Mouse (Mus musculus) embryonic facial prominence, embryonic 11.5 days (tissue): ENCODE results near the gene Ccdc30. TPM values are rescaled to one million over a fixed set of nuclear protein-coding genes. Genes with fewer than 3 reads are reported as not detected.
A peak's percentile ranks its signal among the peaks of the same experiment; 100 is the strongest.

Experiments
- ATAC-seq: fragments of 200-750 bp; cut with Nextera tagmentation; replicated peaks from 2 replicates; pipeline ENCODE4 v1.8.0; 2017; ENCODE audit warnings: low read depth; ENCODE audit not compliant: insufficient number of reproducible peaks, low FRiP score, low TSS enrichment
- DNase-seq: peaks from one replicate; pipeline ENCODE4 v3.0.0-alpha.2; 2015; ENCODE audit warnings: low spot score
- H3K27ac ChIP-seq: fragments of 300-500 bp; sonication (generic); replicated peaks from 2 replicates; pipeline ENCODE4 v1.5.1; 2014; ENCODE audit warnings: mild to moderate bottlenecking, low read depth, low read length, control low read depth
- H3K27me3 ChIP-seq: fragments of 300-500 bp; sonication (generic); 2 replicates; pipeline ENCODE4 v1.6.1; 2014; ENCODE audit warnings: mild to moderate bottlenecking, low read length, moderate library complexity, mixed read lengths; ENCODE audit not compliant: control insufficient read depth, insufficient read depth
- H3K36me3 ChIP-seq: fragments of 300-500 bp; sonication (generic); replicated peaks from 2 replicates; pipeline ENCODE4 v1.6.1; 2014; ENCODE audit warnings: low read depth, mild to moderate bottlenecking, low read length, moderate library complexity, mixed read lengths; ENCODE audit not compliant: control insufficient read depth, insufficient read depth
- H3K4me1 ChIP-seq: fragments of 300-500 bp; sonication (generic); 2 replicates; pipeline ENCODE4 v1.6.1; 2014; ENCODE audit warnings: low read length, mixed read lengths; ENCODE audit not compliant: control insufficient read depth, insufficient read depth
- H3K4me2 ChIP-seq: fragments of 300-500 bp; sonication (generic); 2 replicates; pipeline ENCODE4 v1.6.1; 2014; ENCODE audit warnings: low read depth, mild to moderate bottlenecking, control low read depth, low read length, moderate library complexity
- H3K4me3 ChIP-seq: fragments of 300-500 bp; sonication (generic); 2 replicates; pipeline ENCODE4 v1.5.1; 2014; ENCODE audit warnings: low read depth, low read length, control low read depth
- H3K9ac ChIP-seq: fragments of 300-500 bp; sonication (generic); replicated peaks from 2 replicates; pipeline ENCODE4 v1.6.1; 2014; ENCODE audit warnings: mild to moderate bottlenecking, control low read depth, low read length
- H3K9me3 ChIP-seq: fragments of 300-500 bp; sonication (generic); replicated peaks from 2 replicates; pipeline ENCODE4 v1.6.1; 2016; ENCODE audit warnings: mild to moderate bottlenecking, low read length, inconsistent platforms, mixed read lengths; ENCODE audit not compliant: control insufficient read depth
- WGBS: fragments of 180-500 bp; shearing (Covaris S2); extraction: QIAGEN DNeasy Blood & Tissue Kit; methylation state at CpG from one replicate; pipeline ENCODE4 v1.1.7; 2014; 5-methylcytosine and 5-hydroxymethylcytosine counted together
- polyA plus RNA-seq: library from polyadenylated mRNA; unstranded; fragments of >200 nt; fragmentation: Nextera tagmentation; extraction: Ambion mirVana; gene quantifications from 2 replicates; pipeline ENCODE4 v1.2.1, GENCODE M21; 2014

Ccdc30 gene
- polyA plus RNA-seq: 6.7 and 7.7 TPM in 2 replicates

DNA sequence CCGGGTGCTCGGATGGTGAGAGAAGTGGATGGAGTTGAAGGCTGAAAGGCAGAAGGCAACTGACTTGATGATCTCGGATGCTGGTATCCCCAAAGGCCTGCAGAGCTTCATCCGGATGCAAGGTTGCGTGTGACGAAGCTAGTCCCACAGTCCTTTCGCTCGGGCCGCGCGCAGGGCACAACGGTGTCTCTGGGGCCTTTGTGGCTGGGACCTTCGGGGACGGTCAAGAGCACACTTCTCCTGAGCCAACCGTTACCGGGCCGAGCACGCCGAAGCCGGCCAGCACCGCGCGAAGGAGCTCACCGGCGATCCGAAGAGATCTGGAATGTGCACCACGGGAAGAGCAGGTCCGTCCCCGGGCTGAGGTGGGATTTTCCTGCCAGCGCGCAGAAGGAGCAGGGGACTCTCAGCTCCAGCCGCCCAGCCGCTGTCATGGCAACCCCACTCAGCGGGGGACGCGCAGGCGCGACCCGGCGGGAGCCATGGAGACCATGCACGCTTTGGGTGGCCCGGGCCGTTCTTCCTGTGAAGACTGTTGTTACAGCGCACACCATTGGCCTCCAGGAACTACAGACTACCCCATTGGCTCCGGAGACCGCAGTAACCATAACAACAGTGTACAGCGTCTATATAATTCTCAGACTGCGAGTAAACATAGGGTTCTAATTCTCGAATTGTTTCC is at the start of gene Ccdc30:
TSS of gene Ccdc30 (minus strand) at position 450 of the 682 bp plus-strand sequence.
- H3K27ac ChIP-seq: no peak within 1 kb of the TSS
- H3K9ac ChIP-seq: peak within 1 kb of the TSS; percentile 59

DNA sequence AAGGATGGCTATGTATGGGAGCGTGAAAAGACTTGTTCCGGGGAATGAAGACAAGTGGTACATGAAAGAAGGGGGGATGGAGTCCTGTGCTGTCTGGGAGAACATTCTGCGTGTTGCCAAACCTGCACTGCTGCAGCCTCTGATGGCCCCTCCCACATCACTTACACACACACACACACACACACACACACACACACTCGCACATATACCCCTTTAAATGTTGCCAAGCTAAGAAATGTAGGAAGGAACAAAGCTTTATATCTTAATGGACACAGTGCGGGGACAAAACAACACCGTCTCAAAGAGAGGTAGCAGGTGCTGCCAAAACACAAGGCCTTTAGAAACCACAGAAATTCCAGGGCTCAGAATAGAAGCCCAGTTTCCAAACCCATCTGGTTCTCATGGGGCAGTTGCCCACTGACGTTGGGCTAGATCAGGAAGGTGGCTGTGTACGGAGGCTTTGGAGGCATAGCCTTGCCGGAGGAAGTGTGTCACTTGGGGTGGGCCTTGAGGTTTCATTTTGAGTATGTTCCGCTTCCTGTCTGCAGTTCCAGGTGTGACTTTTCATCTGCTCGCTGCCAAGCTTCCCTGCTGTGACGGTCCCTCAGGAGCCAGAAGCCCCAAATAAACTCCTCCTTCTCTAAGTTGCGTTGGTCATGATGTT is 48.6 kb upstream of the Ccdc30 start:
- WGBS: 80% methylated on average over 13 of the region's 13 CpGs
- DNase-seq (no peak), ATAC-seq (no peak)
- H3K4me1 ChIP-seq: no peaks in the 10 kb centered on the region
- no peaks in the 10 kb centered on the region for H3K36me3 ChIP-seq
- no peak overlapping the region for H3K9ac ChIP-seq
- no peak overlapping the region for H3K4me3 ChIP-seq
- H3K27ac ChIP-seq: no peak overlapping the region
- no peak overlapping the region for H3K4me2 ChIP-seq
- H3K27me3 ChIP-seq: no peaks in the 10 kb centered on the region
- no peaks in the 10 kb centered on the region for H3K9me3 ChIP-seq

More for the DNA sequence above, at the start of gene Ccdc30:
- H3K4me3 ChIP-seq: peak within 1 kb of the TSS; percentile 44
- H3K4me1 ChIP-seq: no peaks in the 10 kb centered on the region
- H3K4me2 ChIP-seq: peak within 1 kb of the TSS; percentile 86
- ATAC-seq: peak; percentile 100
- DNase-seq: peak; percentile 96
- H3K27me3 ChIP-seq: no peaks in the 10 kb centered on the region
- H3K36me3 ChIP-seq: no peaks in the 10 kb centered on the region
- WGBS: under 1% methylated on average over 49 of the region's 49 CpGs
- no peaks in the 10 kb centered on the region for H3K9me3 ChIP-seq

DNA sequence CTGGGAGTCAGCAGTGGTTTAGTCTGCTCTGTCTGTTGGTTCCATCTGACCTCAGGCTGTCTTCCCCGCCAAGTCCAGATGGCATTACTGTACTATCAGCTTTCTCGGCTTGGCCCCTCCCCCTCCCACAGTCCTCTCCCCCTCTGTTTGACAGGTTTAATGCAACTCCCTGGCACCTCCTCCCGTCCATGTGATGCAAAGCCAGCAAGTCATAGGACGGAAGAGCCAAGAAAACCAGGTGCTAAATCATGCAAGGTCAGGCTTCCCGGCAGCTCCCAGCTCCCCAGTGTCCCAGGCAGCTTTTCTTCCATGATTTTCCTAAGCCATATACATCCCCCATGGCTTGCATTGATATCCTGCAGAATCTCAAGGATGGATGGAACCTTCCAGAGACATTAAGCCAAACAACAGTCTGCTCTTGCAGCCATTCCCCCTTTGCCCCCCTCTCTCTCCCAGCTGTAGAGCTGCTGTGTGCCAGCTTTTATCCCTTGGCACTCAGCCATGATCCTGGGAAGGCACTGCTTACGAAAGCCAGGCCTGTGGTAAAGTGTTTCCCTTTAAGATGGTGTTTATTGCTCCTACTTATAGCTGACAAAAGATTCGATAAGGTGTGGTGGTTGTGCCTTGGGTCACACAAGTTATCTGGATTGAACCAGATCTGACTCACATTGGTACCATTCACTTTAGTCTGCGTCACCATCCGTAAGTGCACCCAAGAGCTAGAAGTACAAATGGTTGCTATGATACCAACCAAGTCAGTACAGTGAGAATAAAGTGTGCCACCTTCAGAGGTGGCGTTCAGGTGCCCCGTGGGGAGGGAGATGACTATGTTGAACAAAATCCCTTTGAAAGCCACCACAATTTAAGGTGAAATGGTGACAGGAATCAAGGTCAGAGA is 47.8 kb upstream of the Ccdc30 start:
- Histone ChIP-seq H3K27me3 (no peaks in the 10 kb centered on the region), H3K4me1 (no peaks in the 10 kb centered on the region), H3K36me3 (no peaks in the 10 kb centered on the region), H3K27ac (no peak overlapping the region), H3K4me3 (no peak overlapping the region), H3K4me2 (no peak overlapping the region), H3K9me3 (no peaks in the 10 kb centered on the region), H3K9ac (no peak overlapping the region)
- no peak for ATAC-seq
- DNase-seq: peak; percentile 28
- 60% methylated on average over 11 of the region's 11 CpGs for WGBS

GRCm38 (mm10) chr4:119462457-119462856 is 47.1 kb upstream of the Ccdc30 start:
- Histone ChIP-seq H3K4me1 (no peaks in the 10 kb centered on the region), H3K4me3 (no peak overlapping the region), H3K4me2 (no peak overlapping the region), H3K27ac (no peak overlapping the region), H3K36me3 (no peaks in the 10 kb centered on the region), H3K9ac (no peak overlapping the region), H3K27me3 (no peaks in the 10 kb centered on the region), H3K9me3 (no peaks in the 10 kb centered on the region)
- WGBS: 88% methylated on average over 3 of the region's 3 CpGs
- ATAC-seq: no peak
- no peak for DNase-seq

- 49% methylated on average over 8 of the region's 8 CpGs for WGBS
- no peak overlapping the region for H3K27ac ChIP-seq
- no peak overlapping the region for H3K4me2 ChIP-seq
- DNase-seq (peak; percentile 30), ATAC-seq (peak; percentile 72; the same call in 1 of the 2 replicates)
- H3K9me3 ChIP-seq: no peaks in the 10 kb centered on the region
- H3K9ac ChIP-seq: no peak overlapping the region
- H3K4me1 ChIP-seq: no peaks in the 10 kb centered on the region
- H3K27me3 ChIP-seq: no peaks in the 10 kb centered on the region
- H3K4me3 ChIP-seq: no peak overlapping the region
- H3K36me3 ChIP-seq: no peaks in the 10 kb centered on the region
Observed at GRCm38 (mm10) chr4:119460728-119461141, 45.4 kb upstream of the Ccdc30 start.

DNA sequence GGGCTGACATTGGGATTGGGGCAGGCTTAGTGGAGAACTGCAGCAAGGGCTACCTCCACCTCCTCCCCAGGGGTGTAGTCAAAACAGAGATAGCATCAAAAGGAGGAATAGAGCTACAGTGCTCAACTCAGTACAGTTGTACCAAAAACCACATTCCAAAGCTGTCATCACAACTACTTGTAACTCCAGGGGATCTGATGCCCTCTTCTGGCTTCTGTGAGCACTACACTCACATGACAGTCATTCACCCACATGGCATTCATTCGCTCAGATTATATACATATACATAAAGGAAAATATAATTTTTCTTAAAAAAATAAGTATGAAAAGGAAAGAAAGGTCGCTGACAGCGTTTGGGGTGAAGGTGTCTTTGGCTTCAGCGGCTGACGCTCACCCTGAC is 45.0 kb upstream of the Ccdc30 start:
- Histone ChIP-seq H3K27me3 (no peaks in the 10 kb centered on the region), H3K9ac (no peak overlapping the region), H3K36me3 (no peaks in the 10 kb centered on the region), H3K4me1 (no peaks in the 10 kb centered on the region), H3K4me3 (no peak overlapping the region), H3K27ac (no peak overlapping the region), H3K4me2 (no peak overlapping the region), H3K9me3 (no peaks in the 10 kb centered on the region)
- 61% methylated on average over 5 of the region's 5 CpGs for WGBS
- ATAC-seq (no peak), DNase-seq (peak; percentile 47)

DNA sequence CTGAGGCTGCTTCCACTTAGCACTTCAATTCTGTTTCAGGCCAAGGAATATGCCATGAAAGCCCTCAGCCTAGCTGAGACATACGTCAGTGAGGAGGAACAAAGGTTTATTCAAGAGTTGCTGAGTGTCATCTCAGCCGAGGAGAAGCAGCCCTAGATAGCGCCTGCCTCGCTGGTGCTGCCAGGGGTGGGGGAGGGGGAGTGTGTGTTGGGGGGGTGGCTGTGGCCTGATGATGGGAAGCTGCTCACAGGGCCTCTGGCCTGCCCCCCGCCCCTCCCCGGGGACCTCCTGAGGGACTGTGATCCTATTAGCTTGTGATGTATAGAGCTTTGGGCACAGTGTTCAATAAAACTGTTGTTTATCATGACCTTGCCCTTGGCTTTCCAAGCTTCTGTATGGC is 38.2 kb upstream of the Ccdc30 start:
- Histone ChIP-seq H3K4me3 (no peak overlapping the region), H3K36me3 (no peaks in the 10 kb centered on the region), H3K4me2 (no peak overlapping the region), H3K27me3 (no peaks in the 10 kb centered on the region), H3K9ac (no peak overlapping the region), H3K4me1 (no peaks in the 10 kb centered on the region), H3K27ac (no peak overlapping the region), H3K9me3 (no peaks in the 10 kb centered on the region)
- DNase-seq (no peak), ATAC-seq (0 out of 2 replicates have a peak, but pooled peaks have one; percentile 48)
- WGBS: 13% methylated on average over 6 of the region's 6 CpGs
